Mouse (Mus musculus) MEL (cell line): ENCODE data around the gene Samd11. TPM values are rescaled to one million over a fixed set of nuclear protein-coding genes. Genes with fewer than 3 reads are reported as not detected.
A peak's percentile ranks its signal among the peaks of the same experiment; 100 is the strongest.

ENCODE experiments used
- DNase-seq: peaks from one replicate; pipeline ENCODE4 v3.0.0; 2011; ENCODE audit warnings: low read depth, low spot score
- H3K27ac ChIP-seq: 2 replicates; pipeline ENCODE4 v1.5.1; 2012; ENCODE audit warnings: low read depth, mild to moderate bottlenecking, control low read depth, low read length, moderate library complexity; ENCODE audit not compliant: control insufficient read depth
- H3K27me3 ChIP-seq, 2 experiments: fragments of 150-350 bp in 1 of 2; sonication (generic) in 1 of 2; 2 replicates each; pipeline ENCODE4 v1.6.1; 2012; ENCODE audit warnings: low read length in 2 of 2, mild to moderate bottlenecking in 2 of 2, improper control_type of control experiment in 1 of 2, moderate library complexity in 1 of 2; ENCODE audit not compliant: insufficient read depth in 2 of 2, control insufficient read depth in 1 of 2
- H3K36me3 ChIP-seq, 2 experiments: 2 replicates each; pipeline ENCODE4 v1.6.1; 2012 to 2014; ENCODE audit warnings: low read length in 2 of 2, improper control_type of control experiment in 1 of 2, inconsistent platforms in 1 of 2, mild to moderate bottlenecking in 1 of 2; ENCODE audit not compliant: insufficient read depth in 2 of 2, control insufficient read depth in 1 of 2
- H3K4me1 ChIP-seq, 2 experiments: fragments of 150-350 bp in 1 of 2; sonication (generic) in 1 of 2; 2 replicates each; pipeline ENCODE4 v1.6.1; 2012; ENCODE audit warnings: low read length in 2 of 2, improper control_type of control experiment in 1 of 2, mild to moderate bottlenecking in 1 of 2; ENCODE audit not compliant: insufficient read depth in 2 of 2, control insufficient read depth in 1 of 2
- H3K4me3 ChIP-seq, 2 experiments: fragments of 150-350 bp in 1 of 2; sonication (generic) in 1 of 2; 2 replicates each; pipeline ENCODE4 v1.5.1; 2012; ENCODE audit warnings: low read depth in 2 of 2, low read length in 2 of 2, mild to moderate bottlenecking in 2 of 2, moderate library complexity in 2 of 2, control low read depth in 1 of 2, improper control_type of control experiment in 1 of 2; ENCODE audit not compliant: control insufficient read depth in 1 of 2, insufficient read depth in 1 of 2
- H3K79me2 ChIP-seq: 2 replicates; pipeline ENCODE4 v1.6.1; 2012; ENCODE audit warnings: mild to moderate bottlenecking, low read length, moderate library complexity; ENCODE audit not compliant: control insufficient read depth, poor library complexity, insufficient read depth
- H3K9ac ChIP-seq: 2 replicates; pipeline ENCODE4 v1.6.1; 2012; ENCODE audit warnings: low read depth, mild to moderate bottlenecking, control low read depth, low read length, moderate library complexity; ENCODE audit not compliant: control insufficient read depth, poor library complexity, severe bottlenecking
- H3K9me3 ChIP-seq: fragments of 150-350 bp; sonication (generic); replicated peaks from 2 replicates; pipeline ENCODE4 v1.6.1; 2012; ENCODE audit warnings: mild to moderate bottlenecking, low read length, improper control_type of control experiment, moderate library complexity; ENCODE audit not compliant: insufficient read depth
- HCFC1 ChIP-seq: IDR thresholded peaks from 2 replicates; pipeline ENCODE4 v1.6.1; 2012; ENCODE audit warnings: low read depth, mild to moderate bottlenecking, inconsistent platforms, low read length, improper control_type of control experiment, moderate library complexity
- JUND ChIP-seq: IDR thresholded peaks from 2 replicates; pipeline ENCODE4 v1.6.1; 2011; ENCODE audit warnings: low read depth, mild to moderate bottlenecking, improper control_type of control experiment, low read length
- MAFK ChIP-seq: IDR thresholded peaks from 2 replicates; pipeline ENCODE4 v1.6.1; 2011; ENCODE audit warnings: low read depth, mild to moderate bottlenecking, low read length, improper control_type of control experiment, borderline replicate concordance
- MAZ ChIP-seq: IDR thresholded peaks from 2 replicates; pipeline ENCODE4 v1.6.1; 2012; ENCODE audit warnings: low read depth, mild to moderate bottlenecking, inconsistent platforms, low read length, improper control_type of control experiment
- MEF2A ChIP-seq: IDR thresholded peaks from 2 replicates; pipeline ENCODE4 v1.6.1; 2014; ENCODE audit warnings: low read depth, mild to moderate bottlenecking, inconsistent platforms, low read length, improper control_type of control experiment; ENCODE audit not compliant: poor library complexity, insufficient replicate concordance, severe bottlenecking; ENCODE audit errors: extremely low read depth
- MXI1 ChIP-seq: IDR thresholded peaks from 2 replicates; pipeline ENCODE4 v1.6.1; 2011; ENCODE audit warnings: mild to moderate bottlenecking, low read depth, low read length, improper control_type of control experiment
- MYC ChIP-seq: IDR thresholded peaks from 2 replicates; pipeline ENCODE4 v1.6.1; 2011; ENCODE audit warnings: low read depth, mild to moderate bottlenecking, low read length, improper control_type of control experiment, moderate library complexity
- NRF1 ChIP-seq: IDR thresholded peaks from 2 replicates; pipeline ENCODE4 v1.6.1; 2014; ENCODE audit warnings: low read depth, mild to moderate bottlenecking, inconsistent platforms, low read length, improper control_type of control experiment, moderate library complexity; ENCODE audit not compliant: poor library complexity, insufficient read depth, severe bottlenecking
- POLR2AphosphoS2 ChIP-seq: IDR thresholded peaks from 2 replicates; pipeline ENCODE4 v1.6.1; 2011; ENCODE audit warnings: low read length, improper control_type of control experiment
- SIN3A ChIP-seq: IDR thresholded peaks from 2 replicates; pipeline ENCODE4 v1.6.1; 2012; ENCODE audit warnings: low read length, improper control_type of control experiment, inconsistent platforms
- SMC3 ChIP-seq: IDR thresholded peaks from 2 replicates; pipeline ENCODE4 v1.6.1; 2011; ENCODE audit warnings: low read depth, low read length, improper control_type of control experiment
- TBP ChIP-seq: IDR thresholded peaks from 2 replicates; pipeline ENCODE4 v1.8.0; 2011; ENCODE audit warnings: low read depth, low read length, improper control_type of control experiment
- TCF12 ChIP-seq: IDR thresholded peaks from 2 replicates; pipeline ENCODE4 v1.6.1; 2014; ENCODE audit warnings: low read depth, mild to moderate bottlenecking, inconsistent platforms, low read length, improper control_type of control experiment, moderate library complexity
- polyA plus RNA-seq, 2 experiments: library from polyadenylated mRNA; stranded (reverse) in 1 of 2; unstranded in 1 of 2; fragments of >175 nt in 1 of 2; fragments of >200 nt in 1 of 2; gene quantifications; 2 replicates each; pipeline versions ENCODE4 v1.2.1 to v1.2.4; 2012; ENCODE audit warnings: low replicate concordance in 2 of 2, low read depth in 1 of 2; ENCODE audit not compliant: insufficient read length in 2 of 2, insufficient read depth in 1 of 2, missing spikeins in 1 of 2
- total RNA-seq: library from RNA; depleted of rRNA; stranded (reverse); fragments of 300-350 nt; gene quantifications from 2 replicates; pipeline ENCODE4 v1.2.3, GENCODE M21; 2012

Gene Samd11
- total and polyA plus RNA-seq, 3 experiments: 1.7 to 4.1 TPM; not detected in 1

GRCm38 (mm10) chr4:156200623-156201475 lies 54.6 kb downstream of the Samd11 start, which contains the start of gene Isg15 (continued):
- TF ChIP-seq MAFK (no peak), MEF2A (no peak), MXI1 (no peak; the same call in none of the 2 replicates), JUND (no peak), SMC3 (no peak), MYC (no peak), HCFC1 (0 out of 2 replicates have a peak, but pooled peaks have one; percentile 10), SIN3A (peak; percentile 76), TBP (peak; percentile 74)

- Histone ChIP-seq H3K79me2 (peaks cover 6% of the 10 kb centered on the region; the same call in 1 of the 2 replicates), H3K27me3 (no peaks in the 10 kb centered on the region), H3K9me3 (no peaks in the 10 kb centered on the region), H3K4me3 (peak overlapping the region; percentile 75 to 83), H3K27ac (no peak overlapping the region), H3K4me1 (peaks cover 9 to 14% of the 10 kb centered on the region in 2 experiments; a peak in 3 of 4 replicates), H3K9ac (peak overlapping the region; percentile 62), H3K36me3 (peaks cover 0 to 15% of the 10 kb centered on the region in 2 experiments; a peak in 2 of 4 replicates)
- 0 out of 2 replicates have a peak, but pooled peaks have one; percentile 2 for TF ChIP-seq TCF12
- TF ChIP-seq JUND: no peak
- TF ChIP-seq POLR2AphosphoS2: no peak
- 0 out of 2 replicates have a peak, but pooled peaks have one; percentile 15 for TF ChIP-seq SIN3A
- peak; percentile 8; the same call in 1 of the 2 replicates for TF ChIP-seq MAZ
- TF ChIP-seq MXI1: peak; percentile 30; the same call in 1 of the 2 replicates
- 0 out of 2 replicates have a peak, but pooled peaks have one; percentile 23 for TF ChIP-seq NRF1
- DNase-seq: peak; percentile 80
These were observed 57.6 kb downstream of the Samd11 start for GRCm38 (mm10) chr4:156197829-156198205.
